Mouse (Mus musculus) thymus, postnatal 36 days (tissue): ENCODE measurements around the gene Desi2.
"Not testable (repeated sequence)": the region's sequence is repeated elsewhere in the genome, so short reads cannot be mapped to it uniquely, and the experiment has no call there.

Experiments used
- DNase-seq, 2 experiments: peaks; one replicate each; pipeline ENCODE4 v3.0.0; 2022; ENCODE audit warnings: mixed read lengths in 2 of 2

The Desi2 gene

GRCm38 (mm10) chr1:178265381-178265780 lies 78.2 kb downstream of the Desi2 start:
- not testable (repeated sequence) for DNase-seq

- DNase-seq = no peak
These were observed 83.4 kb downstream of the Desi2 start for GRCm38 (mm10) chr1:178270635-178271034.

- DNase-seq = no peak
These were observed 88.0 kb downstream of the Desi2 start for GRCm38 (mm10) chr1:178275174-178275730.

GRCm38 (mm10) chr1:178275738-178276053 lies 88.5 kb downstream of the Desi2 start:
- no peak for DNase-seq

GRCm38 (mm10) chr1:178276054-178276911 lies 89.1 kb downstream of the Desi2 start:
- peak; percentile 53 to 64 for DNase-seq

GRCm38 (mm10) chr1:178283314-178283713 lies 96.1 kb downstream of the Desi2 start:
- not testable (repeated sequence) for DNase-seq

GRCm38 (mm10) chr1:178283946-178284720 lies 96.9 kb downstream of the Desi2 start:
- no peak for DNase-seq

GRCm38 (mm10) chr1:178287601-178288176 lies 100.5 kb downstream of the Desi2 start:
- DNase-seq = no peak

GRCm38 (mm10) chr1:178291716-178292115 lies 104.5 kb downstream of the Desi2 start:
- no peak for DNase-seq

- no peak for DNase-seq
These were observed 106.8 kb downstream of the Desi2 start for GRCm38 (mm10) chr1:178294051-178294450.

GRCm38 (mm10) chr1:178301261-178301660 lies 114.0 kb downstream of the Desi2 start:
- DNase-seq = not testable (repeated sequence)

GRCm38 (mm10) chr1:178303425-178303824 lies 116.2 kb downstream of the Desi2 start:
- peak; percentile 62 to 67 for DNase-seq
